Mouse (Mus musculus): ENCODE results near the gene Kdm5b. TPM values are rescaled to one million over a fixed set of nuclear protein-coding genes. Genes with fewer than 3 reads are reported as not detected.
A peak's percentile ranks its signal among the peaks of the same experiment; 100 is the strongest.

Gene Kdm5b
- polyA plus RNA-seq, 1 experiment: 10.8 TPM

- TF ChIP-seq CTCF (IDR thresholded peaks at IDR 0.05; ENCODE audit: extremely low read depth, insufficient read length, insufficient replicate concordance, low read depth, low read length) (no peak), POLR2A (IDR thresholded peaks at IDR 0.05; ENCODE audit: low read depth, low read length) (no peak)
- Histone ChIP-seq H3K27ac (ENCODE audit: insufficient read depth, low read depth, low read length) (peak overlapping the region; percentile 88), H3K4me3 (ENCODE audit: low read depth, low read length) (peak overlapping the region; percentile 96), H3K27me3 (ENCODE audit: control insufficient read depth, insufficient read depth, low read length) (no peaks in the 10 kb centered on the region), H3K36me3 (ENCODE audit: control insufficient read depth, insufficient read depth, low read length) (no peaks in the 10 kb centered on the region), H3K4me1 (ENCODE audit: control insufficient read depth, insufficient read depth, insufficient read length, low read length) (peaks cover 11% of the 10 kb centered on the region)
- 1% methylated on average over 40 of the region's 50 CpGs for WGBS
Measured at GRCm38 (mm10) chr1:134560396-134560795, 425 bp downstream of the Kdm5b start.

GRCm38 (mm10) chr1:134560801-134561769 is 1.1 kb downstream of the Kdm5b start:
- peak overlapping the region; percentile 96 for H3K4me3 ChIP-seq (ENCODE audit: low read depth, low read length)
- H3K27me3 ChIP-seq (ENCODE audit: control insufficient read depth, insufficient read depth, low read length): no peaks in the 10 kb centered on the region
- peak overlapping the region; percentile 88 for H3K27ac ChIP-seq (ENCODE audit: insufficient read depth, low read depth, low read length)
- H3K4me1 ChIP-seq (ENCODE audit: control insufficient read depth, insufficient read depth, insufficient read length, low read length): peaks cover 4% of the 10 kb centered on the region
- H3K36me3 ChIP-seq (ENCODE audit: control insufficient read depth, insufficient read depth, low read length): no peaks in the 10 kb centered on the region
- TF ChIP-seq POLR2A (IDR thresholded peaks at IDR 0.05; ENCODE audit: low read depth, low read length): no peak
- no peak for TF ChIP-seq CTCF (IDR thresholded peaks at IDR 0.05; ENCODE audit: extremely low read depth, insufficient read length, insufficient replicate concordance, low read depth, low read length)
- WGBS: under 1% methylated on average over 74 of the region's 76 CpGs

- WGBS: 46% methylated on average over 7 of the region's 7 CpGs
- no peak overlapping the region for H3K27ac ChIP-seq (ENCODE audit: insufficient read depth, low read depth, low read length)
Measured at GRCm38 (mm10) chr1:134561770-134562143, 1.8 kb downstream of the Kdm5b start.

GRCm38 (mm10) chr1:134562457-134562856 is 2.5 kb downstream of the Kdm5b start:
- no peak for TF ChIP-seq CTCF (IDR thresholded peaks at IDR 0.05; ENCODE audit: extremely low read depth, insufficient read length, insufficient replicate concordance, low read depth, low read length)
- no peak for TF ChIP-seq POLR2A (IDR thresholded peaks at IDR 0.05; ENCODE audit: low read depth, low read length)
- no peaks in the 10 kb centered on the region for H3K36me3 ChIP-seq (ENCODE audit: control insufficient read depth, insufficient read depth, low read length)
- no peaks in the 10 kb centered on the region for H3K27me3 ChIP-seq (ENCODE audit: control insufficient read depth, insufficient read depth, low read length)
- no peak overlapping the region for H3K27ac ChIP-seq (ENCODE audit: insufficient read depth, low read depth, low read length)
- H3K4me1 ChIP-seq (ENCODE audit: control insufficient read depth, insufficient read depth, insufficient read length, low read length): peaks cover 3% of the 10 kb centered on the region
- no peak overlapping the region for H3K4me3 ChIP-seq (ENCODE audit: low read depth, low read length)

More at GRCm38 (mm10) chr1:134561770-134562143, 1.8 kb downstream of the Kdm5b start:
- H3K36me3 ChIP-seq (ENCODE audit: control insufficient read depth, insufficient read depth, low read length): no peaks in the 10 kb centered on the region
- H3K4me1 ChIP-seq (ENCODE audit: control insufficient read depth, insufficient read depth, insufficient read length, low read length): peaks cover 3% of the 10 kb centered on the region
- peak overlapping the region; percentile 96 for H3K4me3 ChIP-seq (ENCODE audit: low read depth, low read length)
- no peak for TF ChIP-seq CTCF (IDR thresholded peaks at IDR 0.05; ENCODE audit: extremely low read depth, insufficient read length, insufficient replicate concordance, low read depth, low read length)
- H3K27me3 ChIP-seq (ENCODE audit: control insufficient read depth, insufficient read depth, low read length): no peaks in the 10 kb centered on the region

GRCm38 (mm10) chr1:134563726-134564125 is 3.8 kb downstream of the Kdm5b start:
- H3K4me3 ChIP-seq (ENCODE audit: low read depth, low read length): no peak overlapping the region
- WGBS: 78% methylated on average over 3 of the region's 3 CpGs
- H3K36me3 ChIP-seq (ENCODE audit: control insufficient read depth, insufficient read depth, low read length): no peaks in the 10 kb centered on the region
- H3K27me3 ChIP-seq (ENCODE audit: control insufficient read depth, insufficient read depth, low read length): no peaks in the 10 kb centered on the region
- TF ChIP-seq POLR2A (IDR thresholded peaks at IDR 0.05; ENCODE audit: low read depth, low read length) (no peak), CTCF (IDR thresholded peaks at IDR 0.05; ENCODE audit: extremely low read depth, insufficient read length, insufficient replicate concordance, low read depth, low read length) (no peak)
- H3K4me1 ChIP-seq (ENCODE audit: control insufficient read depth, insufficient read depth, insufficient read length, low read length): peaks cover 3% of the 10 kb centered on the region
- H3K27ac ChIP-seq (ENCODE audit: insufficient read depth, low read depth, low read length): no peak overlapping the region

- 68% methylated on average over 1 of the region's 1 CpGs for WGBS
- Histone ChIP-seq H3K27me3 (ENCODE audit: control insufficient read depth, insufficient read depth, low read length) (no peaks in the 10 kb centered on the region), H3K36me3 (ENCODE audit: control insufficient read depth, insufficient read depth, low read length) (no peaks in the 10 kb centered on the region), H3K27ac (ENCODE audit: insufficient read depth, low read depth, low read length) (no peak overlapping the region), H3K4me3 (ENCODE audit: low read depth, low read length) (no peak overlapping the region), H3K4me1 (ENCODE audit: control insufficient read depth, insufficient read depth, insufficient read length, low read length) (peaks cover 3% of the 10 kb centered on the region; the same call in 1 of the 2 replicates)
- TF ChIP-seq CTCF (IDR thresholded peaks at IDR 0.05; ENCODE audit: extremely low read depth, insufficient read length, insufficient replicate concordance, low read depth, low read length) (no peak), POLR2A (IDR thresholded peaks at IDR 0.05; ENCODE audit: low read depth, low read length) (no peak)
Measured at GRCm38 (mm10) chr1:134567511-134567910, 7.5 kb downstream of the Kdm5b start.

GRCm38 (mm10) chr1:134570171-134570570 is 10.2 kb downstream of the Kdm5b start:
- TF ChIP-seq CTCF (IDR thresholded peaks at IDR 0.05; ENCODE audit: extremely low read depth, insufficient read length, insufficient replicate concordance, low read depth, low read length) (no peak), POLR2A (IDR thresholded peaks at IDR 0.05; ENCODE audit: low read depth, low read length) (no peak)
- H3K27me3 ChIP-seq (ENCODE audit: control insufficient read depth, insufficient read depth, low read length): no peaks in the 10 kb centered on the region
- no peaks in the 10 kb centered on the region for H3K36me3 ChIP-seq (ENCODE audit: control insufficient read depth, insufficient read depth, low read length)
- no peak overlapping the region for H3K4me3 ChIP-seq (ENCODE audit: low read depth, low read length)
- H3K4me1 ChIP-seq (ENCODE audit: control insufficient read depth, insufficient read depth, insufficient read length, low read length): no peaks in the 10 kb centered on the region
- H3K27ac ChIP-seq (ENCODE audit: insufficient read depth, low read depth, low read length): no peak overlapping the region
- 92% methylated on average over 9 of the region's 9 CpGs for WGBS
